Mouse (Mus musculus) erythroblast, adult 5-6 weeks (primary cell): ENCODE measurements around the gene Trcg1. TPM values are rescaled to one million over a fixed set of nuclear protein-coding genes. Genes with fewer than 3 reads are reported as not detected.
"Not testable (repeated sequence)": the region's sequence is repeated elsewhere in the genome, so short reads cannot be mapped to it uniquely, and the experiment has no call there.

Experiments
- ATAC-seq: replicated peaks from 2 replicates; pipeline ENCODE4 v1.8.0; 2016; ENCODE audit warnings: moderate number of reproducible peaks, mild to moderate bottlenecking, moderate TSS enrichment, inconsistent platforms; ENCODE audit not compliant: poor library complexity, low FRiP score, severe bottlenecking
- total RNA-seq, 2 experiments: library from RNA; stranded (forward) in 1 of 2; stranded (reverse) in 1 of 2; fragments of 150-400 nt in 1 of 2; fragments of 200-764, 138-1000 nt in 1 of 2; gene quantifications; 2 replicates each; pipeline versions ENCODE4 v1.2.3 to v1.2.4; 2015 to 2017; ENCODE audit warnings: low replicate concordance in 2 of 2

Trcg1 gene
- total RNA-seq (2015; ENCODE audit: low replicate concordance): not detected in 2 replicates
- not detected in 2 replicates for total RNA-seq (2017; ENCODE audit: low replicate concordance)

DNA sequence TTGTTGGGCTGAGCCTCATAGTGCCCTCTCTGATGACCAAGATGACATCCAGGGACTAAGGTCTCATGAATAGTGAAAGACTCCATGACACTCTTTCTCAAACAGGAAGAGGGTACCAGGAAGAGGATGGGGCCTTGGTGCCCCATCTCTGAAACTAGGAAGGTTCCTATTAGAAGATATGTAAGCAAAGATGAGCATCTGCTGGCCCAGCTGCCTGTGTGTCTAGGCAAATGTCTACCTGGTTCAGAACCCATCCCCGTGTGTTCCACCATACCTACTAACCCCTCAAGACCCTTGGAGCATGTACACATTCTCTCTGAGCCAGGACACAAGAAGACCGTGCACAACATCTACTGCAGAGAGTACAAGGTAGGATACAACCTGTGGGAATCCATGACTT is at the start of gene Trcg1:
Trcg1 (plus strand) TSS at position 301 of the 400 bp plus-strand sequence.
- no peak for ATAC-seq

DNA sequence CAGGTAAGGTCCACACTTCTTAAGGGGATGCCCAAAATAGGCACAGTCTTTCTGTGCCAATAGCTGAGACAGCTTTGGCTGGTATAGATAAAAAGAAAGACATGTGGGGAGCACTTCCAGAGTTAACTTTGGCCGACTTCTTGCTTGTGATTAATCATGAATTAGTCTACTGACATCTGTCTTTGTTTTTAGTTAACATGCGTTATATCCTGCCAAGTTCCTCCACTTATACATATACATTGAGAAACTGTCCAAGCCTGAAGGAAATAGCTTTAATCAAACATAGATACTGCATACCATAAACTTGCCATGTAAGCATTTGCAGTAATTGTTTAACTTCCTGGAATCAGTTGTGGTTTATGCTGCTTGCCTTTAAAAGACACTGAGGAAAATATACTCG is 39.6 kb upstream of the Trcg1 start:
- no peak for ATAC-seq

DNA sequence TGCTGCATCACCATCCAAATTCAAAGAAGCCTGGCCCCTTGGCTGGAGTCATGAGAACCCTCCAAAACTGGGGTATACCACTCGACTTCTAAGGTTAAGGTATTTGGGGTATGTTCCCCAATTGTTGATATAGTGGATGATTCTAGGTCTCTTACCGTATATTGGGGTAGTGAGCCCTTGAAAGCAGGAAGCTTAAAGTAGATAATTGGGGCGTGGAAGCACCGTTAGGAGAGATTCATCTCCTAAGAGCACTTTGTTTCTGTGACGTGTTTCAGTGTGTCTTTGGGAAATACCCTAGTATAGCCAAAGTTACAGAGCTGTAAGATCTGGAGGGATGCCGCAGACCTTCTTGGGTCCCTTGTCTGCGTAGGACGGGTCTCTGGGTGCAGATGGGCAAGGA is 38.9 kb upstream of the Trcg1 start:
- no peak for ATAC-seq

DNA sequence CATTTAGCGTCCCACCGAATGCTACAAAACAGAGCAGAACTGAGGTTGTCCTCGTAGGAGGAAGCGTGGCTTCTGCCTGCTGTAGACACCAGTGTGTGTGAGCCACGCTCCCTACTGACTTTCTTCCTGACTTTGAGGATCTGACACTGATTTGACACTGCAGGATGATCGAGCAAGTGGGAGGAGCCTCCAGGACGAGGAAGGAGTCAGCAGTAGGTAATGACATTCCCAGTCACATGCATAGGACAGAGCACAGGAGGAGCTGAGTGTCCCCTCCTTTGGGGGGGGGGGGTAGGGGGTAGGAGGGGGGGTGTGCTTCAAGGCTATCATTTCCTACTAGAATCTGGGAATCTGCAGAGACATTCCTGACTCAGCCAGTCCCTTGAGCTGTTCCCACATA is 33.4 kb upstream of the Trcg1 start:
- no peak for ATAC-seq

DNA sequence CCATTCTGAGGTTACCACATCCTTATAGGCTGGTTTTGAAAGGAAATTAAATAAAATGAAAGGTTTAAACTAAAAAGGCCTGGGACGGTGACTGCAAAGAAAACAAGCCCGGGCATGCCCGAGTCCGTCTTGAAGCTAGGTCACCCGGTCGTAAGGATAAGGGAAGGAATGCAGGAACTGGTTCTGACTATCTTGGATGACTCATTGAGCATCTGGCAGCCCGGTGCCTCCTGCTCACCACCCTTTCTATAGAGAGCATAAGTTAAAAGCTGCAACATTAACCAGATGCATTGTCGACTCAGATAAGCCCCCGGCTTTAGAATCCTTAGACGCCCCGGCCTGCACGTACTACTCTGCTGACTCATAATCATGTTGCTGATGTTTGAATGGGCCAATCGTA is 32.8 kb upstream of the Trcg1 start:
- ATAC-seq: not testable (repeated sequence)

DNA sequence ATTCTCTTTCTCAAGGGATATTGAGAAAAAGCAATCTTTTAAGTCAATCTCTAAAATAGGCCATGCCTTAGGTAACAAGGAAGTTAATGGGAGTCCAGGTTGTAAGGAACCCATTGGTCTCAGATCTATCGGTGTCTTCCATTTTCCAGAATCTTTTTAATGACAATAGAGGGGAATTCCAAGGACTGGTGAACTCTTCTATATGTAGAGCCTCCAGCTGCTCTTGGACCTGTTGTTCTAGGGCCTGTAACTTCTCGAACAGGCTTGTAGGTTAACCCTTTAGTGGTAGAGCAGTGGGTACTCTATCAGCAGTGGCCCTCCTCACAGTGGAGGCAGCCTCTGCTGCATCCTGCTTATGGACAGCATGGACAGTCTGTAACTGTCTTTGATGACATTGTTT is 29.5 kb upstream of the Trcg1 start:
- no peak for ATAC-seq

DNA sequence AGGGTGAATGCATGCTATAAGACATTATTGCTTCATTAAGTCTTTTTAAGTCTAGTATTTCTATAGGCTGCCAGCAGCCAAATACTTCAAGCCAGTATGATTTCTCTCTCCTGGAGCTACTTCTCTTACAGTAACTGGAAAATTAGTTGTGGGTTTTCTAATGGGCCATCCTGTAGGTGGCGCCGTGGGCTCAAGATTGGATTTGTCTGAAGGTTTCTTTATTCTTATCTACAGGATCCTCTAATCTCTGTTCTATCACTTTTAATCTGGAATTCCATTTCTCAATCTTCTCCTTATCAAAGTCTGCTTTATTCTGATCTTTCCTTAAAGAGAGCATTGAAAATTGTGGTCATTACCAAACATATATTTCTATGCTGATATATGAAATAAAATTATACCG is 27.0 kb upstream of the Trcg1 start:
- ATAC-seq: no peak

DNA sequence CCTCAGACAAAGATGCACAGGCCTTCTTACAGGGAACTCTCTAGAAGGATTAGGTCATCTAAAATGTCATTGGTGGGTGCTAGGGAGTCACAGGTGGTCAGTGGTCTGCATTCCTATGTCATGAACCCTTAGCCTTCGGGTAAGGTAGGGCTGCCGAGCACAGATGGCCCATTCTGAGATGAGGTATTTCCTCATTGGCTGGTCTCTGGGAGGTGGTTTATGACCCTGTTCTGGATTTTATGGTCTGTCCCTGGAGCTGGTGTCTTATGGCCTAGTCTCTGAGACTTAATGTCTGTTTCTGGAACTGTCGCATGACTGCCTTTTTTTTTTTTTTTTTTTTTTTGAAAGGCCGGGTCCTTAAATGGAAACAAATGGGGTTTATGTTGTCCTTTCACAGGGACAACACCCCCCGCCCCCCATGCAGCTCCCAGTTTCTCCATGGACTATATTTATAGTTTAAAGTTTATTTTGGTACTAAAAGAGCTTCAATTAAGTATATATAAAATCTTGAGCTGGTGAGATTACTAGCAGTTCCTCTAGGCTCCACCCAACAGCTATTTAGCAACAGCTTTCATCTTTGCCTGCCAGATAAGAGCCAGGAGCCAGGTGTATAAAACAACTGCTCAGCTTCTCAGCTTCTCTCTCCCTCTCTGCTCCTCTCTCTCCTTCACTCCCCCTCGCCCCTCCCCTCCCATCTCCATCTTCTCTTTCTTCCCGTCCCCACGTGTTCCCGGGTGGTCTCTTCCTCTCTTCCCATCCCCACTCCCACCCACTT is 23.7 kb upstream of the Trcg1 start:
- no peak for ATAC-seq

DNA sequence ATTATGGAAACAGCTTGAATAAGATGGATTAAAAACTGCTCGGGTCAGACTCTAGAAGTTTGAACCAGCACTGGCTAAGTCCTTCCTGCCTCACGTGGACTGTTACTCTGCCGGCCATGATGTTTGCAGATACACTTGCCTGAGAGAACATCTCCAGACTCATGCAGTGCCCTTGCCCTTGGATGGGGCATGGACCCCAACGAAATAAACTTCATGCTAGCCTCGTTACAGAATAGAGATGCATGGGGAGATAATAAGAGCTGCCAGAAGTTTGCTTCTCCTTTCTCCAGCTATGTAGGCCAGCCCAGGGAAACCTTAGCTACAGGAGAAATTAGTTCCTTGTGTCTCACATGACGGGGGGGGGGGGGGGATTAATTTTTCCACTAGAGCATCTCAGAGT is 21.9 kb upstream of the Trcg1 start:
- no peak for ATAC-seq

DNA sequence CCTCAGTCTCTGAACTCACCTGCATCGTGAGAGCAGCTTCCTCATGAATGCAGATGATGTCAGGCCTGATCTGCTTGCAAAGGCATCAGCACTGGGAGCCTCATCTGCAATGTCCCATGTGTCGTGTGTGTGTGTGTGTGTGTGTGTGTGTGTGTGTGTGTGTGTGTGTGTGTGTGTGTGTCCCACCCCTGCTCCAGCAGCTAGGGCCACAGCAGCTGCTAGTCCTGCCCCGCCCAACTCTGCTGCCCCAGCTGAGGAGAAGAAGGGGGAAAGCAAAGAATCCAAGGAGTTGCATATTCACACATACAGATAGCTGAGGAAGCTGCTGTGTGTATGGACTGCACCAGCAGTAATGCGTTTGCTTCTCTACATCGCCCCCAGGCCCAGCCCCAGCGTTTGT is 19.1 kb upstream of the Trcg1 start:
- ATAC-seq: no peak

DNA sequence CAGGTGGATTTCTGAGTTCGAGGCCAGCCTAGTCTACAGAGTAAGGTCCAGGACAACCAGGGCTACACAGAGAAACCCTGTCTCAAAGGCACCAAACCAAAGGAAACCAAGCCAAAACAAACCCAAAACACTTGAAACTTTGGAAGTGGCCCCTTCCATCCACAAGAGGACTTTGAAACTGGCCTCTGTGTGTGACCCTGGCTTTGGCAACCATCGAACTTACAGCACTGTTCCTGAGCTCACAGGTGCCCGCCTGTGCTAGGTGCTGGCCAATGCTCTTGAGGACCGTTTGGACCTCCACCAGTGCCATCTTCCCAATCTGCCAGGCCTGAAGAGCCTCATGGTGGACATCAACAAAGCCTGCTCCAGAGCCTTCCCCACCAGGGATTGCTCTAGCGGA is 17.6 kb upstream of the Trcg1 start:
- ATAC-seq: no peak

DNA sequence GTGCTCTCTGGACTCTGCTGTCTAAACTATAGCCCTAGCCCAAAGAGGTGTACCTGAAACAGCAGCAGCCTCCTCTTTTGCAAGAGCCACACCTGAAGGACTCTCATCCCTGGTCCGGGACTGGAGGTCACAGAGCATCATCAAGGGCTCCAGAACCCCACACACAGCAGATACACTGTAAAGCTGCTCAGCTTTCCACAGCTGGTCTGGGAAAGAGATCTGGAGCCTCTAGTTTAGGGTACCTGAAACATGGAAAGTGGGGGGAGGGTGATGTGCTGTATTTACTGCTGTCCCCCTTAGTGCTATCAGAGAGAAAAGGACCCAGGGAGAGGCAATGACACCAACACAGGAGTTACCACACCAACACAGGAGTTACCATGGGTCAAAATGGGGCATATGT is 16.8 kb upstream of the Trcg1 start:
- ATAC-seq: no peak

DNA sequence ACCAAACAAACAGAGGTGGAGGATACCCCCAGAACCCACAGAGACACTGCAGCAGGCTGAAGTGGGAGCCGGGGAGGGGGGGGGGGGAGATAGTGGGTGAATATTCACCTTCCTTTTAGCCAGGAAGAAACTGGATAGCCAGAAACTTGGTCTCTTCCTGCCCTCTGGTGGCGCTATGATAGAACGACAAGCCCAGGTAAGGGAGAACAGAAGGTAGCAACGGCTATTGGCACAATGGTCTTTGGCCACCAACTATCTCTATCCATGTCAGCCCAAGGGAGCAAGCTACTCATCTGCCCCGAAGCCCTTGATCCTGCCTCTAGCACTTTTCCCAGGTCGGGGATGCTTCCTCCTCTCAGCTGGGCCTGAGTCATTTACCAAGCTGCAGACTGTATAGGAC is 16.0 kb upstream of the Trcg1 start:
- ATAC-seq: peak; percentile 84

DNA sequence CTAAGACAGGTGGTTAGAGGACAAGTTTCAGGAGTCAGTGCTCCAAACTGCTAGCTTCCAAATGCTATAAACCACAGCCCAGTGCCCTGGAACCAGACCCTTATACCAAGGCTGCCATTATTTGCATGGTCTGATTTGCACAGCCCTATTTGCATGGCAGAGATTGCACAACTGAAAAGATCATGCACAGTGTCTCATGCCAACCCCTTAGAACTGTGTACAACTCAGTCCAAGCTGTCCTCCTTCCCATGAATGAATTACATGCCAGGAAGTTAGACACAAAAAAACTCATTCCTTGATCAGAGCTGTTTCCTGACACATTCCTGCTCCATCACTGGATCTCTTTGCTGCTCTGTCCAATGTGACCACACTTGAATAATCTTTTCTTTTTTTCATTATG is 13.0 kb upstream of the Trcg1 start:
- ATAC-seq: no peak

DNA sequence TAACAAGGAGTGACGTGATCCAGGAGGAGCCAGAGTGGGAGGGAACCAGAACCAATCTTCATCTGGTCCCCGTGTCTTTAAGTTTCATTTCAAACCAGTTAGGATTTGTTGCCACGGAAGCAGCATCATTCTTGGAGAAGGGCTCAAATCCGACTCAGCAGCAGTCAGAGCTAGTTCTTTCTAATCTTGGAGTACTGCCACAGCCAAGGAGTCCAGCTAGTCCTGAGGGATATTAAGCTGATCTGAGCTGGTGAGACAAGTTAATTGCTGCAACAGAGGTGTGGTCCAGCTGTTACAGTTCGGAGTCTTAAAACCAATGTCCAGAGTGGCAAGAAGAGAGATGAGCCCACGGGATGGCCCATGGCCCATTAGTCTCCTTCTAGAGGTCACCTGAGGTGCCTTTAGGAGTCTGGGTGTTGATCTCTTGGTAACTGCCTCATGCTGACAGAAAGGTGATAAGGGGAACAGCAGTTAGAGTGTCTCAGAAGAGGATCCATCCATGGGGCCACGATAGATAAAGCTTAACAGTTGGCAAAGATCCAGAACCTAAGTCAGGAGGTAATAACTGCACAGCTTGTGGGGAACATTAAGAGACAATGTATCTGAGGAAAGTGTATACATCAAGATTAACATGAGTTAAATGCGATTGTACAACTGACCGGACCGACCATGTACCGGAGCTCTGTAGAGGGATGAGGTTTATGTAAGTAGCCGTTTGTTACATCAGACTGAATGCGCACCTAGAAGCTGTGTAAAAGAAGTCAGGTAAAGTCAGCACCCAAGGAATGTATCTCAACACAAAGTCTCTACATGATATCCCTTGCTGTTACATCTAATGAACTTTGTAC is 10.4 kb upstream of the Trcg1 start:
- ATAC-seq: peak; percentile 95

DNA sequence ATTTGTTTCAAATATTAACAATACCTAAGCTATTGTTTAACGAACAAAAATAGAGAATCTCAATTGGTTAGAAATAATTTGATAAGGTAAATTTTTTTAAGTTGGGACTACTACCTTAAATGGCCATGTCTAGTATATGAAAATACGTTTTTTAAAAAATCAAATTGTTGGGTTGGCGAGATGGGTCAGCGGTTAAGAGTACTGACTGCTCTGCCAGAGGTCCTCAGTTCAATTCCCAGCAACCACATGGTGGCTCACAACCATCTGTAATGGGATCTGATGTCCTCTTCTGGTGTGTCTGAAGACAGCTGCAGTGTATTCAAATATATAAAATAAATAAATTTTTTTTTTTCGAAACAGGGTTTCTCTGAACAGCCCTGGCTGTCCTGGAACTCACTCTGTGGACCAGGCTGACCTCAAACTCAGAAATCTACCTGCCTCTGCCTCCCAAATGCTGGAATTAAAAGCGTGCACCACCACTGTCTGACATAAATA is 9.7 kb upstream of the Trcg1 start:
- ATAC-seq: not testable (repeated sequence)

DNA sequence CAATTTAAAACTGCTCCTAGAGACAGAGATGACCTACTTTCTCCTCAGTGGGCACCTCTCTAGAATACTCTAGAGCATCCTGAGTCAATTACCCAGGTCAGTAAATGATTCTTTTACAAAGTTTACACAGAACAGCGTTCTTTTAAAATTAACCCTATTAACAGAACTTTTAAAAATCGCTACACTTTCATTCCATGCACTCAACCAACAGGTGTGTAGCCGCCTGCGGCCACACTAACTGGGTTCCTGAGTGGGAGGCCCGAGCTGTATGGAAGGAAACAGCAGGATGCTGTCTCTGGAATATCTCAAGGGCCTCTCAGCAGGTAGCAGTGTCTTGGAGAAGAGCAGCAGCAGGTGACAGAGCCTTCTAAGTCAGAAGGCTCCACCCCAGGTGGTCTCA is 9.2 kb upstream of the Trcg1 start:
- no peak for ATAC-seq

DNA sequence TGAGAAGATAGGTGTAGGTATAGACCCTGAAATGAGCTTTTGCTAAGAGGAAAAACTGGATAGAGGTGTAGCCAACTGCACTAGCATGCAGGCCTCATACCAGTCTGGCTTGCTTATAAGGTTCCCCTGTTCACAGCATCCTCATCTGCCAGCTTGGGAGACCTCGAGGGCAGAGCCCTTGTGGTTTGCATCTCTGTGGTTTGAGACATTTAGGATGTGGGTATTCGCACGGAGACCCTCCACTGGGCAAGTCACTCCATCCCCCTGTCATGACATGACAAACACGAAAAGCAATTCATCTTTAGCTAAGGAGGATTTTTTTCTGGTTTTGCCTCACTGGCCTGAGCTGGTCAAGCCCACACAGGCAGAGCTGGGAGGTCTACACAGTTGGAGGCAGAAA is 8.2 kb upstream of the Trcg1 start:
- no peak for ATAC-seq

DNA sequence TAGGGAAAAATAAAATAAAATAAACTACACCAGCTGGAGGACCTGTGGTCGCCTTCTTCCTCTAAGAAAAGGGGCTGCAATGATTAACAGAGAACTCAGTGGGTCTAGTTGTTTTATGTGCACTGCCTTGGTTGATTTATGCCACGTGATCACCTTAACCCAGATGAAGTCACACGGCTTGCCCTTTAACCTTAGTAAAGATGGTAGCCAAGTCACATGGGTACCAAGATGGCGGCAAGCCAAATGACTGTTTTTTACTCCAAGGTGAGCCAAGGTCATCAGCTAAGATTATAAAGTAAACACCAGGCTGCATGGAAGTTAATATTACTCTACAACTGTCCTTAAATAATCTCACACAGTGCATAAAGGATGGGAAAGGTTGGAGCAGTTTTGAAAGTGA is 6.6 kb upstream of the Trcg1 start:
- ATAC-seq: no peak

DNA sequence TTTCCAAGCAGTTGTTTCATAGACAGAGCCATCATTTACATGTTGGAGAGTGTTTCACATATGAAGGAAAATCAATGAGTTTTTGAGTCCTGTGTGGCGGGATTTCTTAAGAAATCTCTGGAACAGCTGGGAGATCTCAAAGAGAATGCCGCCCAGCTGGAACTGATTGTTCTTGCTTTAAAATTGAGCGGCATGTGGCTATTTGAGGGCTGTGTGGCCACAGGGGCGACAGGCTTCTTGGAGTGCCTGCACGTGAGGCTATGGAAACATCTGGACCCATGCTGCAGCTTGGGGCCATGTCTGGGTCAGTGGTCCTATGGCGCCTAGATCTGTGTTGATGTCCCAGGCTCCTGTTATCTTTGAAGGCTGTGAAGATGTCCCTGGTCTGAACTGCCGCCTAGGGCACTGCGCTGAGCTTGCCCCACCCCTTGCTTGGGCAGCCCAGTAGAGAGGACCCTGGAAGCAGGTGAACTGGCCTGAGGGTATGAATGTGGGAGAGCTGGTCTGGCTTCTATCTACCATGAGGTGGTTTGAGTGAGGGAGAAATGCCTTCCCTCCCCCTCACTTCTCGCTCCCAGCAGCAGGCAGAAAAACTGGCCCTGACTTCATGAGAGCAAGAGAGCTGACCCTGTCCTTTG is 6.1 kb upstream of the Trcg1 start:
- no peak for ATAC-seq
